13 mouse cellular contexts compared by ENCODE assay signal in genomic region chr2:164761502-164761901, GRCm38 (mm10). TPM values are rescaled to one million over a fixed set of nuclear protein-coding genes. Genes with fewer than 3 reads are reported as not detected.
DNase-seq lines count a peak whose midpoint lies in the region; ATAC-seq and TF ChIP-seq lines count a peak whose summit lies in the region.
"Had no signal": no experiment of that assay in that cellular context is flagged by ENCODE, and none has a peak within 500 bp of the region (broad histone marks: within the 10 kb centered on the region; RNA-seq: fewer than 3 reads in every experiment).

No protein-coding gene starts in this region.

- no peak overlapping the region for H3K9ac ChIP-seq in midbrain, postnatal 0 days (replicated peaks; ENCODE audit: low read length, poor library complexity, severe bottlenecking)
- no peak overlapping the region for H3K9ac ChIP-seq in midbrain, embryonic 11.5 days (ENCODE audit: low read length)
- H3K9ac ChIP-seq: forebrain, postnatal 0 days; limb, embryonic 13.5 days; neural tube, embryonic 13.5 days had no signal

- peak; percentile 89 for DNase-seq in heart, adult 11 months
- no peak for DNase-seq in heart, postnatal 25 days (ENCODE audit: low spot score)
- DNase-seq in midbrain, postnatal 0 days (ENCODE audit: low spot score) = peak; percentile 21
- DNase-seq in midbrain, embryonic 11.5 days (ENCODE audit: low spot score, missing footprints) = no peak
- DNase-seq in spleen, postnatal 36 days (ENCODE audit: low spot score in 2 of 2) = peak; percentile 52 to 70
- no peak for DNase-seq in kidney, postnatal 4 days
- no peak for DNase-seq in ovary, postnatal 36 days (ENCODE audit: low spot score)
- DNase-seq: forebrain, postnatal 0 days had no signal

- H3K4me2 ChIP-seq in midbrain, postnatal 0 days (ENCODE audit: low read depth, low read length, poor library complexity, severe bottlenecking) = no peak overlapping the region
- H3K4me2 ChIP-seq in midbrain, embryonic 11.5 days = no peak overlapping the region
- H3K4me2 ChIP-seq: limb, embryonic 13.5 days; neural tube, embryonic 13.5 days had no signal

- H3K4me1 ChIP-seq in midbrain, postnatal 0 days (ENCODE audit: insufficient read depth, low read length) = no peaks in the 10 kb centered on the region
- H3K4me1 ChIP-seq in midbrain, embryonic 11.5 days (ENCODE audit: control insufficient read depth, insufficient read depth, low read length) = no peaks in the 10 kb centered on the region
- H3K4me1 ChIP-seq: limb, embryonic 13.5 days; neural tube, embryonic 13.5 days had no signal

- TF ChIP-seq CTCF in midbrain, postnatal 0 days (IDR thresholded peaks at IDR 0.05) = no peak

- no peak for ATAC-seq in midbrain, postnatal 0 days (ENCODE audit: low FRiP score)
- no peak for ATAC-seq in midbrain, embryonic 11.5 days (ENCODE audit: low FRiP score)
- peak; percentile 77 for ATAC-seq in erythroid progenitor cell, adult 5-6 weeks (replicated peaks; ENCODE audit: low FRiP score, poor library complexity, severe bottlenecking)
- ATAC-seq: forebrain, postnatal 0 days had no signal

- 96% methylated on average over 2 of the region's 2 CpGs for WGBS in midbrain, postnatal 0 days
- WGBS in midbrain, embryonic 11.5 days = 95% methylated on average over 2 of the region's 2 CpGs

- no peaks in the 10 kb centered on the region for H3K27me3 ChIP-seq in midbrain, postnatal 0 days (ENCODE audit: insufficient read depth, low read length)
- no peaks in the 10 kb centered on the region for H3K27me3 ChIP-seq in midbrain, embryonic 11.5 days (ENCODE audit: control insufficient read depth, insufficient read depth, low read length)
- H3K27me3 ChIP-seq: limb, embryonic 13.5 days; neural tube, embryonic 13.5 days had no signal

- intact Hi-C loops in heart, postnatal 25 days (cut with DNase I) = no loop called here

- H3K27ac ChIP-seq in midbrain, postnatal 0 days (ENCODE audit: low read depth, low read length) = no peak overlapping the region
- no peak overlapping the region for H3K27ac ChIP-seq in midbrain, embryonic 11.5 days (ENCODE audit: low read depth, low read length)
- H3K27ac ChIP-seq: limb, embryonic 13.5 days; neural tube, embryonic 13.5 days had no signal

- peaks cover 53% of the 10 kb centered on the region for H3K36me3 ChIP-seq in midbrain, postnatal 0 days (ENCODE audit: insufficient read depth, low read length)
- H3K36me3 ChIP-seq in midbrain, embryonic 11.5 days (ENCODE audit: control insufficient read depth, insufficient read depth, low read length) = peaks cover 16% of the 10 kb centered on the region

- H3K9me3 ChIP-seq in midbrain, postnatal 0 days (ENCODE audit: low read length) = no peaks in the 10 kb centered on the region
- no peaks in the 10 kb centered on the region for H3K9me3 ChIP-seq in midbrain, embryonic 11.5 days (ENCODE audit: control insufficient read depth, low read length)
- H3K9me3 ChIP-seq: limb, embryonic 13.5 days; neural tube, embryonic 13.5 days had no signal

- no peak overlapping the region for H3K4me3 ChIP-seq in midbrain, postnatal 0 days (ENCODE audit: low read depth, low read length)
- no peak overlapping the region for H3K4me3 ChIP-seq in midbrain, embryonic 11.5 days (ENCODE audit: low read depth, low read length)
- H3K4me3 ChIP-seq: limb, embryonic 13.5 days; neural tube, embryonic 13.5 days had no signal

RNA-seq across cellular contexts. Expression of gene Ube2c, which starts 8.2 kb away (rescaled TPM):
- 1 to 10 TPM; 2.4 to 2.9 TPM for total RNA-seq in heart, postnatal 25 days (2021)
- 14.6 and 38.5 TPM in 2 replicates for total RNA-seq in midbrain, postnatal 0 days (2014; rRNA removed)
- polyA plus RNA-seq in midbrain, postnatal 0 days (2015; fragmentation: Nextera tagmentation; extraction: Ambion mirVana) = 18.1 and 18.4 TPM in 2 replicates
- 520 and 544 TPM in 2 replicates for polyA plus RNA-seq in midbrain, embryonic 11.5 days (2014; fragmentation: Nextera tagmentation; extraction: Ambion mirVana)
- total RNA-seq in erythroid progenitor cell, adult 5-6 weeks (2015; ENCODE audit: low replicate concordance) = 1,168 and 1,264 TPM in 2 replicates
- total RNA-seq in erythroid progenitor cell, adult 5-6 weeks (2017; ENCODE audit: low replicate concordance) = 649 and 1,020 TPM in 2 replicates

RNA-seq across cellular contexts. Expression of gene Dnttip1, which starts 15.7 kb away (rescaled TPM):
- 10 to 100 TPM; 24.4 to 25.8 TPM for total RNA-seq in heart, postnatal 25 days (2021)
- total RNA-seq in midbrain, postnatal 0 days (2014; rRNA removed) = 18.5 and 24.7 TPM in 2 replicates
- polyA plus RNA-seq in midbrain, postnatal 0 days (2015; fragmentation: Nextera tagmentation; extraction: Ambion mirVana) = 48.4 and 54.2 TPM in 2 replicates
- 75.9 and 82.5 TPM in 2 replicates for polyA plus RNA-seq in midbrain, embryonic 11.5 days (2014; fragmentation: Nextera tagmentation; extraction: Ambion mirVana)
- 64.6 and 69.2 TPM in 2 replicates for total RNA-seq in erythroid progenitor cell, adult 5-6 weeks (2015; ENCODE audit: low replicate concordance)
- total RNA-seq in erythroid progenitor cell, adult 5-6 weeks (2017; ENCODE audit: low replicate concordance) = 44.0 and 58.0 TPM in 2 replicates

RNA-seq across cellular contexts. Expression of gene Wfdc3, which starts 15.8 kb away (rescaled TPM):
- total RNA-seq in heart, postnatal 25 days (2021) = under 1 TPM; 0.28 to 0.29 TPM
- total RNA-seq in midbrain, postnatal 0 days (2014; rRNA removed) = 0.16 and 1.3 TPM in 2 replicates
- 0.60 and 0.97 TPM in 2 replicates for polyA plus RNA-seq in midbrain, postnatal 0 days (2015; fragmentation: Nextera tagmentation; extraction: Ambion mirVana)
- 0.66 and 0.85 TPM in 2 replicates for polyA plus RNA-seq in midbrain, embryonic 11.5 days (2014; fragmentation: Nextera tagmentation; extraction: Ambion mirVana)
- 4.2 and 6.1 TPM in 2 replicates for total RNA-seq in erythroid progenitor cell, adult 5-6 weeks (2015; ENCODE audit: low replicate concordance)
- 2.3 and 2.8 TPM in 2 replicates for total RNA-seq in erythroid progenitor cell, adult 5-6 weeks (2017; ENCODE audit: low replicate concordance)
- total RNA-seq: gastrocnemius, postnatal 4 days had no signal

RNA-seq across cellular contexts. Expression of gene Tnnc2, which starts 18.3 kb away (rescaled TPM):
- not detected for total RNA-seq in heart, postnatal 25 days (2021)
- not detected in 2 replicates for total RNA-seq in midbrain, postnatal 0 days (2014; rRNA removed)
- polyA plus RNA-seq in midbrain, postnatal 0 days (2015; fragmentation: Nextera tagmentation; extraction: Ambion mirVana) = 0.31 and 0.62 TPM in 2 replicates
- not detected in 2 replicates for polyA plus RNA-seq in midbrain, embryonic 11.5 days (2014; fragmentation: Nextera tagmentation; extraction: Ambion mirVana)
- not detected in 2 replicates for total RNA-seq in erythroid progenitor cell, adult 5-6 weeks (2015; ENCODE audit: low replicate concordance)
- total RNA-seq in erythroid progenitor cell, adult 5-6 weeks (2017; ENCODE audit: low replicate concordance) = not detected in 2 replicates
- polyA plus RNA-seq: spleen, adult 2 months had no signal

RNA-seq across cellular contexts. Expression of gene Snx21, which starts 24.1 kb away (rescaled TPM):
- 10 to 100 TPM; 24.7 to 27.5 TPM for total RNA-seq in heart, postnatal 25 days (2021)
- total RNA-seq in midbrain, postnatal 0 days (2014; rRNA removed) = 80.8 and 100 TPM in 2 replicates
- 50.8 and 54.1 TPM in 2 replicates for polyA plus RNA-seq in midbrain, postnatal 0 days (2015; fragmentation: Nextera tagmentation; extraction: Ambion mirVana)
- polyA plus RNA-seq in midbrain, embryonic 11.5 days (2014; fragmentation: Nextera tagmentation; extraction: Ambion mirVana) = 10.4 and 11.7 TPM in 2 replicates
- total RNA-seq in erythroid progenitor cell, adult 5-6 weeks (2015; ENCODE audit: low replicate concordance) = not detected in 2 replicates
- total RNA-seq in erythroid progenitor cell, adult 5-6 weeks (2017; ENCODE audit: low replicate concordance) = 0.13 TPM in 1 of 2 replicates, not detected in the other

Comparison
In these comparisons a context has a peak if more than half of its experiments do, and no peak if none do; other contexts are left out.
1. DNase-seq: peak in heart, adult 11 months (single experiment), midbrain, postnatal 0 days (single experiment) and spleen, postnatal 36 days (2 of 2); none in heart, postnatal 25 days (single experiment), midbrain, embryonic 11.5 days (single experiment), kidney, postnatal 4 days (0 of 2) and ovary, postnatal 36 days (single experiment).
2. RNA of gene Ube2c, which starts 8.2 kb away (total RNA-seq): 649 to 1,264 TPM in erythroid progenitor cell, adult 5-6 weeks; 14.6 to 38.5 TPM in midbrain, postnatal 0 days and 2.4 to 2.9 TPM in heart, postnatal 25 days; every median in the first group is over 10 times any median in the second.